Mouse (Mus musculus): Measurements from ENCODE around the gene Prss36. TPM values are rescaled to one million over a fixed set of nuclear protein-coding genes. Genes with fewer than 3 reads are reported as not detected.

Prss36 gene
- polyA plus RNA-seq, 2 experiments = 14.1 to 14.5 TPM

GRCm38 (mm10) chr7:127887191-127887590 lies 59.3 kb downstream of the Prss36 start:
- Histone ChIP-seq H3K27me3 (ENCODE audit: control insufficient read depth, insufficient read depth, low read length) (no peaks in the 10 kb centered on the region), H3K9me3 (ENCODE audit: control insufficient read depth, low read length) (no peaks in the 10 kb centered on the region), H3K9ac (ENCODE audit: low read depth, low read length, severe bottlenecking) (no peak overlapping the region), H3K36me3 (ENCODE audit: control insufficient read depth, insufficient read depth, low read length) (peaks cover 85% of the 10 kb centered on the region), H3K4me3 (replicated peaks; ENCODE audit: low read length) (no peak overlapping the region), H3K4me1 (ENCODE audit: control insufficient read depth, insufficient read depth, low read length) (no peaks in the 10 kb centered on the region), H3K27ac (replicated peaks; ENCODE audit: low read depth, low read length) (no peak overlapping the region), H3K4me2 (replicated peaks; ENCODE audit: low read depth, low read length, severe bottlenecking) (no peak overlapping the region)
- TF ChIP-seq POLR2A (IDR thresholded peaks at IDR 0.05; ENCODE audit: borderline replicate concordance, extremely low read depth, insufficient read depth, insufficient read length) = no peak
- ATAC-seq (ENCODE audit: low FRiP score, low read depth) (no peak), DNase-seq (ENCODE audit: low spot score) (no peak)
- whole genome bisulfite sequencing = 89% methylated on average over 8 of the region's 8 CpGs

GRCm38 (mm10) chr7:127886551-127886950 lies 60.0 kb downstream of the Prss36 start:
- Histone ChIP-seq H3K4me2 (replicated peaks; ENCODE audit: low read depth, low read length, severe bottlenecking) (no peak overlapping the region), H3K27ac (replicated peaks; ENCODE audit: low read depth, low read length) (no peak overlapping the region), H3K36me3 (ENCODE audit: control insufficient read depth, insufficient read depth, low read length) (peaks cover 87% of the 10 kb centered on the region), H3K27me3 (ENCODE audit: control insufficient read depth, insufficient read depth, low read length) (no peaks in the 10 kb centered on the region), H3K9ac (ENCODE audit: low read depth, low read length, severe bottlenecking) (no peak overlapping the region), H3K9me3 (ENCODE audit: control insufficient read depth, low read length) (no peaks in the 10 kb centered on the region), H3K4me1 (ENCODE audit: control insufficient read depth, insufficient read depth, low read length) (no peaks in the 10 kb centered on the region), H3K4me3 (replicated peaks; ENCODE audit: low read length) (no peak overlapping the region)
- no peak for DNase-seq (ENCODE audit: low spot score)
- WGBS = 84% methylated on average over 6 of the region's 6 CpGs
- TF ChIP-seq POLR2A (IDR thresholded peaks at IDR 0.05; ENCODE audit: borderline replicate concordance, extremely low read depth, insufficient read depth, insufficient read length) = no peak
- ATAC-seq (ENCODE audit: low FRiP score, low read depth) = no peak

- peaks cover 91% of the 10 kb centered on the region for H3K36me3 ChIP-seq (ENCODE audit: control insufficient read depth, insufficient read depth, low read length)
- no peaks in the 10 kb centered on the region for H3K9me3 ChIP-seq (ENCODE audit: control insufficient read depth, low read length)
- H3K9ac ChIP-seq (ENCODE audit: low read depth, low read length, severe bottlenecking) = no peak overlapping the region
- H3K4me2 ChIP-seq (replicated peaks; ENCODE audit: low read depth, low read length, severe bottlenecking) = no peak overlapping the region
- no peak overlapping the region for H3K4me3 ChIP-seq (replicated peaks; ENCODE audit: low read length)
- no peaks in the 10 kb centered on the region for H3K4me1 ChIP-seq (ENCODE audit: control insufficient read depth, insufficient read depth, low read length)
- no peak for TF ChIP-seq POLR2A (IDR thresholded peaks at IDR 0.05; ENCODE audit: borderline replicate concordance, extremely low read depth, insufficient read depth, insufficient read length)
- H3K27ac ChIP-seq (replicated peaks; ENCODE audit: low read depth, low read length) = no peak overlapping the region
- 46% methylated on average over 6 of the region's 6 CpGs for WGBS
- ATAC-seq (ENCODE audit: low FRiP score, low read depth) (no peak), DNase-seq (ENCODE audit: low spot score) (no peak)
- no peaks in the 10 kb centered on the region for H3K27me3 ChIP-seq (ENCODE audit: control insufficient read depth, insufficient read depth, low read length)
Observed at GRCm38 (mm10) chr7:127885951-127886350, 60.6 kb downstream of the Prss36 start.

Other genes starting within 250 kb of the Prss36 start
- 74.7 and 90.0 TPM in 2 replicates for gene Bcl7c, start 237.8 kb downstream of the Prss36 start, polyA plus RNA-seq (2012; rRNA removed)
- gene Bcl7c, start 237.8 kb downstream of the Prss36 start, polyA plus RNA-seq (2014; fragmentation: Nextera tagmentation; extraction: Ambion mirVana) = 95.4 and 102 TPM in 2 replicates
- gene Ctf1, start 234.0 kb downstream of the Prss36 start, polyA plus RNA-seq (2012; rRNA removed) = 53.6 and 82.9 TPM in 2 replicates
- 34.9 and 41.6 TPM in 2 replicates for gene Ctf1, start 234.0 kb downstream of the Prss36 start, polyA plus RNA-seq (2014; fragmentation: Nextera tagmentation; extraction: Ambion mirVana)
- gene Ctf2, start 214.6 kb downstream of the Prss36 start, polyA plus RNA-seq (2012; rRNA removed) = 0.03 TPM in 1 of 2 replicates, not detected in the other
- gene Ctf2, start 214.6 kb downstream of the Prss36 start, polyA plus RNA-seq (2014; fragmentation: Nextera tagmentation; extraction: Ambion mirVana) = 0.22 and 0.34 TPM in 2 replicates
- gene Fbxl19, start 202.2 kb downstream of the Prss36 start, polyA plus RNA-seq (2012; rRNA removed) = 64.5 and 81.3 TPM in 2 replicates
- 4.4 and 6.8 TPM in 2 replicates for gene Fbxl19, start 202.2 kb downstream of the Prss36 start, polyA plus RNA-seq (2014; fragmentation: Nextera tagmentation; extraction: Ambion mirVana)
- gene Orai3, start 176.9 kb downstream of the Prss36 start, polyA plus RNA-seq (2012; rRNA removed) = 22.8 and 29.6 TPM in 2 replicates
- 10.5 and 11.6 TPM in 2 replicates for gene Orai3, start 176.9 kb downstream of the Prss36 start, polyA plus RNA-seq (2014; fragmentation: Nextera tagmentation; extraction: Ambion mirVana)
- gene Setd1a, start 170.1 kb downstream of the Prss36 start, polyA plus RNA-seq (2012; rRNA removed) = 29.7 and 31.8 TPM in 2 replicates
- gene Setd1a, start 170.1 kb downstream of the Prss36 start, polyA plus RNA-seq (2014; fragmentation: Nextera tagmentation; extraction: Ambion mirVana) = 27.3 and 32.0 TPM in 2 replicates
- 0.44 and 0.61 TPM in 2 replicates for gene Gm49388, start 161.1 kb downstream of the Prss36 start, polyA plus RNA-seq (2012; rRNA removed)
- not detected in 2 replicates for gene Gm49388, start 161.1 kb downstream of the Prss36 start, polyA plus RNA-seq (2014; fragmentation: Nextera tagmentation; extraction: Ambion mirVana)
- 28.0 and 28.7 TPM in 2 replicates for gene Hsd3b7, start 146.1 kb downstream of the Prss36 start, polyA plus RNA-seq (2012; rRNA removed)
- 14.3 and 16.5 TPM in 2 replicates for gene Hsd3b7, start 146.1 kb downstream of the Prss36 start, polyA plus RNA-seq (2014; fragmentation: Nextera tagmentation; extraction: Ambion mirVana)
- gene Stx4a, start 122.4 kb downstream of the Prss36 start, polyA plus RNA-seq (2012; rRNA removed) = 116 and 147 TPM in 2 replicates
- 38.8 and 41.0 TPM in 2 replicates for gene Stx4a, start 122.4 kb downstream of the Prss36 start, polyA plus RNA-seq (2014; fragmentation: Nextera tagmentation; extraction: Ambion mirVana)
- gene Stx1b, start 122.2 kb downstream of the Prss36 start, polyA plus RNA-seq (2012; rRNA removed) = 43.9 and 52.1 TPM in 2 replicates
- 4.0 and 6.3 TPM in 2 replicates for gene Stx1b, start 122.2 kb downstream of the Prss36 start, polyA plus RNA-seq (2014; fragmentation: Nextera tagmentation; extraction: Ambion mirVana)
- gene Zfp646, start 70.5 kb downstream of the Prss36 start, polyA plus RNA-seq (2012; rRNA removed) = 19.1 and 20.1 TPM in 2 replicates
- gene Zfp646, start 70.5 kb downstream of the Prss36 start, polyA plus RNA-seq (2014; fragmentation: Nextera tagmentation; extraction: Ambion mirVana) = 12.4 and 15.3 TPM in 2 replicates
- 11.0 and 14.9 TPM in 2 replicates for gene Zfp668, start 69.9 kb downstream of the Prss36 start, polyA plus RNA-seq (2012; rRNA removed)
- 10.9 and 14.8 TPM in 2 replicates for gene Zfp668, start 69.9 kb downstream of the Prss36 start, polyA plus RNA-seq (2014; fragmentation: Nextera tagmentation; extraction: Ambion mirVana)
- 6.9 and 9.6 TPM in 2 replicates for gene Prss53, start 55.8 kb downstream of the Prss36 start, polyA plus RNA-seq (2012; rRNA removed)
- 1.3 and 2.0 TPM in 2 replicates for gene Prss53, start 55.8 kb downstream of the Prss36 start, polyA plus RNA-seq (2014; fragmentation: Nextera tagmentation; extraction: Ambion mirVana)
- not detected in 2 replicates for gene Gm21974, start 51.3 kb downstream of the Prss36 start, polyA plus RNA-seq (2012; rRNA removed)
- not detected in 2 replicates for gene Gm21974, start 51.3 kb downstream of the Prss36 start, polyA plus RNA-seq (2014; fragmentation: Nextera tagmentation; extraction: Ambion mirVana)
- gene Vkorc1, start 51.1 kb downstream of the Prss36 start, polyA plus RNA-seq (2012; rRNA removed) = 242 and 335 TPM in 2 replicates
- 244 and 256 TPM in 2 replicates for gene Vkorc1, start 51.1 kb downstream of the Prss36 start, polyA plus RNA-seq (2014; fragmentation: Nextera tagmentation; extraction: Ambion mirVana)
- 67.0 and 94.6 TPM in 2 replicates for gene Bckdk, start 42.6 kb downstream of the Prss36 start, polyA plus RNA-seq (2012; rRNA removed)
- gene Bckdk, start 42.6 kb downstream of the Prss36 start, polyA plus RNA-seq (2014; fragmentation: Nextera tagmentation; extraction: Ambion mirVana) = 116 and 122 TPM in 2 replicates
- 35.2 and 43.4 TPM in 2 replicates for gene Kat8, start 34.2 kb downstream of the Prss36 start, polyA plus RNA-seq (2012; rRNA removed)
- gene Kat8, start 34.2 kb downstream of the Prss36 start, polyA plus RNA-seq (2014; fragmentation: Nextera tagmentation; extraction: Ambion mirVana) = 39.1 and 45.4 TPM in 2 replicates
- 6.3 and 7.0 TPM in 2 replicates for gene Prss8, start 16.6 kb downstream of the Prss36 start, polyA plus RNA-seq (2012; rRNA removed)
- gene Prss8, start 16.6 kb downstream of the Prss36 start, polyA plus RNA-seq (2014; fragmentation: Nextera tagmentation; extraction: Ambion mirVana) = 6.2 and 7.0 TPM in 2 replicates
- 919 and 999 TPM in 2 replicates for gene Fus, start 20.7 kb upstream of the Prss36 start, polyA plus RNA-seq (2012; rRNA removed)
- 60.9 and 68.7 TPM in 2 replicates for gene Fus, start 20.7 kb upstream of the Prss36 start, polyA plus RNA-seq (2014; fragmentation: Nextera tagmentation; extraction: Ambion mirVana)
- gene Pycard, start 47.1 kb upstream of the Prss36 start, polyA plus RNA-seq (2012; rRNA removed) = 53.1 and 59.3 TPM in 2 replicates
- gene Pycard, start 47.1 kb upstream of the Prss36 start, polyA plus RNA-seq (2014; fragmentation: Nextera tagmentation; extraction: Ambion mirVana) = 98.3 and 132 TPM in 2 replicates
- 22.8 and 26.6 TPM in 2 replicates for gene Trim72, start 57.2 kb upstream of the Prss36 start, polyA plus RNA-seq (2012; rRNA removed)
- gene Trim72, start 57.2 kb upstream of the Prss36 start, polyA plus RNA-seq (2014; fragmentation: Nextera tagmentation; extraction: Ambion mirVana) = 1.7 and 2.2 TPM in 2 replicates
- gene Itgam, start 115.9 kb upstream of the Prss36 start, polyA plus RNA-seq (2012; rRNA removed) = 2.4 and 2.5 TPM in 2 replicates
- 1.1 and 1.2 TPM in 2 replicates for gene Itgam, start 115.9 kb upstream of the Prss36 start, polyA plus RNA-seq (2014; fragmentation: Nextera tagmentation; extraction: Ambion mirVana)
- gene Gm49368, start 116.0 kb upstream of the Prss36 start, polyA plus RNA-seq (2012; rRNA removed) = 0.01 TPM in 1 of 2 replicates, not detected in the other
- not detected in 2 replicates for gene Gm49368, start 116.0 kb upstream of the Prss36 start, polyA plus RNA-seq (2014; fragmentation: Nextera tagmentation; extraction: Ambion mirVana)
- gene Itgax, start 182.8 kb upstream of the Prss36 start, polyA plus RNA-seq (2012; rRNA removed) = 0.14 and 0.18 TPM in 2 replicates
- 0.06 and 0.17 TPM in 2 replicates for gene Itgax, start 182.8 kb upstream of the Prss36 start, polyA plus RNA-seq (2014; fragmentation: Nextera tagmentation; extraction: Ambion mirVana)
- not detected in 2 replicates for gene Itgad, start 207.7 kb upstream of the Prss36 start, polyA plus RNA-seq (2012; rRNA removed)
- not detected in 2 replicates for gene Itgad, start 207.7 kb upstream of the Prss36 start, polyA plus RNA-seq (2014; fragmentation: Nextera tagmentation; extraction: Ambion mirVana)